Mouse (Mus musculus) erythroblast, adult 5-6 weeks (primary cell): ENCODE measurements around the gene Abhd2. TPM values are rescaled to one million over a fixed set of nuclear protein-coding genes. Genes with fewer than 3 reads are reported as not detected.

ENCODE experiments used
- ATAC-seq: replicated peaks from 2 replicates; pipeline ENCODE4 v1.8.0; 2016; ENCODE audit warnings: moderate number of reproducible peaks, mild to moderate bottlenecking, moderate TSS enrichment, inconsistent platforms; ENCODE audit not compliant: poor library complexity, low FRiP score, severe bottlenecking
- total RNA-seq, 2 experiments: library from RNA; stranded (forward) in 1 of 2; stranded (reverse) in 1 of 2; fragments of 150-400 nt in 1 of 2; fragments of 200-764, 138-1000 nt in 1 of 2; gene quantifications; 2 replicates each; pipeline versions ENCODE4 v1.2.3 to v1.2.4; 2015 to 2017; ENCODE audit warnings: low replicate concordance in 2 of 2

The Abhd2 gene
- total RNA-seq, 2 experiments from 2014 or later, result 12.1 to 19.6 TPM

DNA sequence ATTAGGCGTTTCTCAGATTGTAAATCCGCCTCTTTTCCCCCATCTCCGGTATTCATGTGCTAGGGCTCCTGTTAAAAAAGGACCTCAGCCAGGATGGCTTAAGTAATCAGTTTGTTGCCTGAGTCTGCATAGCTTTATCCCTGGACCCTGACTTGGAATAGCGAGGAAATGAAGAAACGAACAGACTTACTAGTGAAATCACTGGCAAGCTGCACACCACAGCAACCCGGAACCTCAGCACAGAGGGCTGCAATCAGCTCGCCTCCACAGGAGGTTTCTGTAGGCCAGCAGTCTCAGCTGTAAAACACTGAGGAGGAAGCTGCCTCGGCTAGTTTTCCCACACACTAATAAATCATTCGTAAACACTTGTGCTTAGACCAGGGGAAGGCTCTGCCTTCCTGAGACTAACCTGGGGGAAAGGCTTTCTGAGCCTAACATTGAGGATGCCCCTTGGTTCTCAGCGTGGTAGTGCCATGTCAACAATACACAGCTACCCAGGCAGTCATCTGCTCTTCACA, 124.5 kb downstream of the Abhd2 start:
- ATAC-seq, result no peak

DNA sequence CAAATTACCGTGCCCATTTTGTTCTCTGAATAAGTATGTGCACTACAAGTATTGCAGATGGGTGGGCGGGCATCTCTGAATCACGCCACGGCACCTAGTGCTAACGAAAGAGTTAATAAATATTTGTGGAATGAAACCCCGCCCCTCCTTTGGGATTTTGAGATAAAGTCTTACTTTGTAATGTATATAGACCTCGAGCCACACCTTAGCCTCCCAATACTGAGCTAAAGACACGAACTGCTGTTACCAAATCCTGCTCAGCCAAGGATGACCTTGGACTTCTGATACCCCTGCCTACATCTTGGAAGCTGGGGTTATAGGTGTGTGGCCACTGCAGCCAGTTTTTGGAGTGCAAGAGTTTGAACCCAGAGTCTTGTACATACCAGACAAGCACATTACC, 125.4 kb downstream of the Abhd2 start:
- ATAC-seq, result no peak

DNA sequence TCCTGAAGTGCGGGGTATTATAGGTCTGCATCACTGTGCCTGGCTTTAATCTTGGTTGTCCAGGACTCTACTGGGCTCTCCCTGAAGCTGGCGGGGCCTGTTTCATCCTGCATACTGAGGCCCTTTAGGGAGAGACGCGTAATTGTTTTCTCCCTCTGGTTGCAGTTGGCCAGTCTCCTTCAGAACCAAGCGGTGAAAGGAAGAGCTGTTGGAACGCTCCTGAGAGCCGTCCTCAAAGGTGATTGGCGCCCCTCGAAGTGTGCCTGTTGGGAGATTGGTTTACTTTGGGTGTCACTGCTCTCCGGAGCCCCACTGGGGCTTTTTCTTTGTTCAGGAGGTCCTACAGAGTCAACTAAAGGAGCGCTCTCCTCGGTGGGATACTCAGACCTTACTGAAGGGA, 126.0 kb downstream of the Abhd2 start:
- ATAC-seq, result no peak

DNA sequence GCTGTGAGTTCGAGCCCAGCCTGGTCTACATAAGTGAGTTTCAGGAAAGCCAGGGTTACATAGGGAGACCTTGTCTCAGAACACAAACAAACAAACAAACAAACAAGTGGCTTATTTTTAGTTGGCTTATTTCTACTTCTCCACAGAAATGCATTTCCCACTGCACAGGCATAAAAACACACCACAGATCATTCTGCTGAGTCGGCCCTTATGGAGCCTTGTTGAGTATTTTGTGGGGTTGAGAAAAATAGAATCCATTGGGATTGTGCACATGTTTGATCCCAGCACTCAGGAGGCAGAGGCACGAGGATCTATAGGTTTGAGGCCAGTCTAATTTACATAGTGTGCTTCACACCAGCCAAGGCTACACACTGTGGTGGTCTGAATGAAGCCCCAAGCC, 127.3 kb downstream of the Abhd2 start:
- no peak for ATAC-seq

DNA sequence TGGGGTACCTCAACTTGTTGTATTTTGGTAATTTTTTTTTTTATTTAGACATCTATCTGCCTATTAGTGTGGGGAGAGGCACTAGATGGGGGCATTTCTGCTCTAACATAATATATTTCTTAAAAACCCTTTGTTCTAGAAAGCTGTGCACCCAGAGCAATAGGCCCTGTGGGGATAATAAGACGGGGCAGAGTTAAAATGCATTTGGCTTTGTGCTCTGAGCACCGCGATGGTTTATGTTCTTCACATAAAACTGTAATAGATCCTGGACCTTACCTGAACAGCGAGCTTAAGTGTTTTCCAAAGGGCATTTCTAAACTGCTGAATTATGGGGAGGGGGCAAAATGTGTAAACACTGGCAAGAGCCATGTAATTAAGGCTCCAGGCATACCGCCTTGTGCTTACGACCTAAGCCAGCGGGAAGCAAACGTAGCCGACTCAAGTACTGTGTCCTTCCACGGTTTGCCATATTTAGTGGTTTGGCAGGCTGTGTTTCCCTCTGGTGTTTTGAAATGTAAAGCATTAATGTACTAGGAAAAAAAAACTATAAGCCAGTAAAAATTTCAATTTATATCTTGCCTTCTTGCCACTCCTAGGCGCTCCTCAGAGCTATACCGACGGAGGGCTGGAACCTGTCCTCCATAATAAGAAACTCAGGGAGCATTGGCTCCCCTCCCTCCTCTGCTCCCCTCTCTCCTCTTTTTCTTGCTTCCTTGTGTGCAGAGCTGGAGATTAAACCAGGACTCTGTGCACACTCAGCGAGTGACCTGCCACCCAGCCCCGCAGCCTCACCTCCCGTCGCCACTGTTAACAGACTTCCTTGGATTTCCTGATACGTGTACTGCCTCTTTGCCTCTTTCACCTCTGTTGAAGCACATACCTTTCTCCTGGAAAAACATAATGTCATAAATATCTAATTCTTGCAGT, 141.7 kb downstream of the Abhd2 start:
- no peak for ATAC-seq

Other genes with a start within 250 kb of the Abhd2 start
- not detected in 2 replicates for gene Acan, start 219.7 kb upstream of the Abhd2 start, total RNA-seq (2015; ENCODE audit: low replicate concordance)
- not detected in 2 replicates for gene Acan, start 219.7 kb upstream of the Abhd2 start, total RNA-seq (2017; ENCODE audit: low replicate concordance)
- gene Hapln3, start 142.2 kb upstream of the Abhd2 start, total RNA-seq (2015; ENCODE audit: low replicate concordance), result not detected in 2 replicates
- not detected in 2 replicates for gene Hapln3, start 142.2 kb upstream of the Abhd2 start, total RNA-seq (2017; ENCODE audit: low replicate concordance)
- gene Mfge8, start 124.1 kb upstream of the Abhd2 start, total RNA-seq (2015; ENCODE audit: low replicate concordance), result not detected in 2 replicates
- gene Mfge8, start 124.1 kb upstream of the Abhd2 start, total RNA-seq (2017; ENCODE audit: low replicate concordance), result 1.1 and 2.7 TPM in 2 replicates
- not detected in 2 replicates for gene Rlbp1, start 113.8 kb downstream of the Abhd2 start, total RNA-seq (2015; ENCODE audit: low replicate concordance)
- not detected in 2 replicates for gene Rlbp1, start 113.8 kb downstream of the Abhd2 start, total RNA-seq (2017; ENCODE audit: low replicate concordance)
- gene Fanci, start 118.7 kb downstream of the Abhd2 start, total RNA-seq (2015; ENCODE audit: low replicate concordance), result 2.3 and 6.5 TPM in 2 replicates
- 11.6 and 11.8 TPM in 2 replicates for gene Fanci, start 118.7 kb downstream of the Abhd2 start, total RNA-seq (2017; ENCODE audit: low replicate concordance)
- gene Polg, start 193.2 kb downstream of the Abhd2 start, total RNA-seq (2015; ENCODE audit: low replicate concordance), result 5.2 and 18.4 TPM in 2 replicates
- 26.6 and 27.6 TPM in 2 replicates for gene Polg, start 193.2 kb downstream of the Abhd2 start, total RNA-seq (2017; ENCODE audit: low replicate concordance)